Mouse (Mus musculus) thymus, adult 2 months (tissue): Measurements from ENCODE around the gene Nlrp9a. TPM values are rescaled to one million over a fixed set of nuclear protein-coding genes. Genes with fewer than 3 reads are reported as not detected.
"Not testable (repeated sequence)": the region's sequence is repeated elsewhere in the genome, so short reads cannot be mapped to it uniquely, and the experiment has no call there.

Experiments used
- DNase-seq: peaks from one replicate; pipeline ENCODE4 v3.0.0; 2021
- H3K27ac ChIP-seq: fragments of 200-500 bp; 2 replicates; pipeline ENCODE4 v1.5.1; 2012; ENCODE audit warnings: low read length, control low read depth; ENCODE audit not compliant: control insufficient read depth, insufficient read depth
- H3K27me3 ChIP-seq: fragments of 200-500 bp; 2 replicates; pipeline ENCODE4 v1.6.1; 2012; ENCODE audit warnings: mild to moderate bottlenecking, low read length, moderate library complexity, mixed read lengths; ENCODE audit not compliant: control insufficient read depth, insufficient read depth
- H3K36me3 ChIP-seq: fragments of 200-500 bp; 2 replicates; pipeline ENCODE4 v1.6.1; 2012; ENCODE audit warnings: mild to moderate bottlenecking, low read length, moderate library complexity; ENCODE audit not compliant: control insufficient read depth, insufficient read depth
- H3K4me1 ChIP-seq: fragments of 200-500 bp; replicated peaks from 2 replicates; pipeline ENCODE4 v1.6.1; 2012; ENCODE audit warnings: low read length; ENCODE audit not compliant: control insufficient read depth, insufficient read depth
- H3K4me3 ChIP-seq: fragments of 200-500 bp; 2 replicates; pipeline ENCODE4 v1.5.1; 2012; ENCODE audit warnings: mild to moderate bottlenecking, low read length, control low read depth, moderate library complexity; ENCODE audit not compliant: control insufficient read depth, insufficient read depth
- CTCF ChIP-seq: fragments of 200-500 bp; IDR thresholded peaks from 2 replicates; pipeline ENCODE4 v1.5.1; 2012; ENCODE audit warnings: mild to moderate bottlenecking, control low read depth, low read length, moderate library complexity, borderline replicate concordance; ENCODE audit not compliant: control insufficient read depth, poor library complexity, insufficient read depth; ENCODE audit errors: extremely low read depth
- POLR2A ChIP-seq: fragments of 200-500 bp; IDR thresholded peaks from 2 replicates; pipeline ENCODE4 v1.6.1; 2012; ENCODE audit warnings: mild to moderate bottlenecking, low read length, control low read depth, moderate library complexity; ENCODE audit not compliant: control insufficient read depth, poor library complexity, insufficient read depth; ENCODE audit errors: extremely low read depth
- WGBS: fragments of 180-500 bp; shearing (Covaris S2); methylation state at CpG from one replicate; pipeline ENCODE4 v1.1.7; 2018; 5-methylcytosine and 5-hydroxymethylcytosine counted together
- polyA plus RNA-seq: library from polyadenylated mRNA; depleted of rRNA; stranded (reverse); fragments of >200 nt; gene quantifications from 2 replicates; pipeline ENCODE4 v1.2.3, GENCODE M21; 2012; rRNA removed

Nlrp9a gene
- polyA plus RNA-seq: not detected in 2 replicates

- not testable (repeated sequence) for H3K4me3 ChIP-seq, DNase-seq, H3K36me3 ChIP-seq, H3K27ac ChIP-seq, H3K27me3 ChIP-seq, H3K4me1 ChIP-seq
- WGBS: 75% methylated on average over 2 of the region's 2 CpGs
These were observed at the start of gene Nlrp9a for GRCm38 (mm10) chr7:26534723-26535122. TSS of gene Nlrp9a (plus strand) at chr7:26535023.

- not testable (repeated sequence) for H3K36me3 ChIP-seq, DNase-seq, H3K27ac ChIP-seq, H3K4me1 ChIP-seq, H3K4me3 ChIP-seq, H3K27me3 ChIP-seq
- 87% methylated on average over 18 of the region's 18 CpGs for WGBS
These were observed 45.3 kb upstream of the Nlrp9a start for GRCm38 (mm10) chr7:26489514-26489913.

- Histone ChIP-seq H3K27me3 (no peaks in the 10 kb centered on the region), H3K36me3 (no peaks in the 10 kb centered on the region), H3K27ac (no peak overlapping the region), H3K4me3 (no peak overlapping the region), H3K4me1 (no peaks in the 10 kb centered on the region)
- DNase-seq: no peak
- TF ChIP-seq POLR2A: no peak
- TF ChIP-seq CTCF: no peak
These were observed 54.3 kb downstream of the Nlrp9a start for GRCm38 (mm10) chr7:26589077-26589476.

GRCm38 (mm10) chr7:26589774-26590173, 55.0 kb downstream of the Nlrp9a start:
- Histone ChIP-seq H3K27me3 (no peaks in the 10 kb centered on the region), H3K4me3 (no peak overlapping the region), H3K4me1 (no peaks in the 10 kb centered on the region), H3K27ac (no peak overlapping the region), H3K36me3 (no peaks in the 10 kb centered on the region)
- TF ChIP-seq POLR2A: no peak
- no peak for TF ChIP-seq CTCF
- WGBS: 77% methylated on average over 1 of the region's 1 CpGs
- DNase-seq: no peak

- H3K4me3 ChIP-seq, H3K27ac ChIP-seq, DNase-seq, H3K36me3 ChIP-seq, H3K4me1 ChIP-seq, H3K27me3 ChIP-seq: not testable (repeated sequence)
- 87% methylated on average over 1 of the region's 1 CpGs for WGBS
These were observed 83.5 kb downstream of the Nlrp9a start, which contains the start of gene Vmn1r185 for GRCm38 (mm10) chr7:26618364-26618763. TSS of gene Vmn1r185 (minus strand) at chr7:26618464.

Other genes starting within 250 kb of the Nlrp9a start
- gene Cyp2a4, start 227.9 kb upstream of the Nlrp9a start, polyA plus RNA-seq: 0.66 TPM in 1 of 2 replicates, not detected in the other
- gene Nlrp9c, start 131.3 kb upstream of the Nlrp9a start, polyA plus RNA-seq: not detected in 2 replicates
- gene Nlrp4a, start 99.9 kb upstream of the Nlrp9a start, polyA plus RNA-seq: not detected in 2 replicates
- gene Vmn1r185, start 83.4 kb downstream of the Nlrp9a start, polyA plus RNA-seq: not detected in 2 replicates
- gene Cyp2b23, start 151.4 kb downstream of the Nlrp9a start, polyA plus RNA-seq: 0.07 TPM in 1 of 2 replicates, not detected in the other
- gene Cyp2b19, start 222.1 kb downstream of the Nlrp9a start, polyA plus RNA-seq: 2.0 and 3.2 TPM in 2 replicates